ENCODE assay signal across 11 mouse cellular contexts in the genomic region with DNA sequence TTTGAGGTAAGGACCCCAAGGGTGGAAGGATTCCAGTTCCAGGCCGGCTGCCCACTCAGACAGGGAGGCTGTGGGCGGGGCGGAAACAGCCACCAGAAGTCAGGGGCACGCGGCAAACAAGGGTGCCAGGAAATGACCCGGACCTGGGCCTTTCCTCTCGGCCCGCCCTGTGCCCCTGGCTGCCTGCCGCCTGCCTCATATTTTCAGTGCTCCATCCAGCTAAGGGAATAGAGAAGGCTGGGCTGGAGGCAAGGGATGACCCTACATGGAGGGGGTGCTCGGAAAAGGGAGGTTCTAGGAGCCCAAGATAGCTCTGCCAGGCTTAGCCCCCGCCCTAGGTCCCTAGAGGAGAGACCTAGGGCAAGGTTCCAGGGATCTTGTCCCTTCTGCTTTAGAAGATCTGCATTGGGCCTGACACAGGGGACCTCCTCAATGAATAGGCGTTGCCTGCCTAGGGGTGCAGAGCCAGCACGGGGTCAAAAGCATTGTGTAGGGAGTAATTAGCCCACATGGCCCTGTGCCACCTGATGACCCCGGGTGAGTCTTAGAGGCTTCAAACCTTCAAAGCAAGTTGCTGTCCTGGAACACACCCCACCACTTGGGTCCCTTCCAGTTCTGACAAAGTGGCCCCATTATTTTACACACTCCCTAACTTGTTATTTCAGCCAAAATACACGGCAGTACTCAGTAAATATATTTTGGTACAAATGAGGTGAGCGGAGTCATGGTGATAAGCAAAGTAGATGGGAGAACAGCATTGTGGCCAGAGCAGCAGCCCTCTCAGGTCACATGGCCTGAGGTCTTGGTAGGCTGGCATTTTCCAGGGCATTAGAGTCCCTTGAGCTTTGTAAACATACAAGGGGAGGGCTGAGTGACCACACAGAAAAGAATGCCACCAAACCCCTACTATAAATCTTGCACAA. TPM values are rescaled to one million over a fixed set of nuclear protein-coding genes. Genes with fewer than 3 reads are reported as not detected.
A peak's percentile ranks its signal among the peaks of the same experiment; 100 is the strongest.
DNase-seq lines count a peak whose midpoint lies in the region; ATAC-seq and TF ChIP-seq lines count a peak whose summit lies in the region.
"Had no signal": no experiment of that assay in that cellular context is flagged by ENCODE, and none has a peak within 500 bp of the region (broad histone marks: within the 10 kb centered on the region; RNA-seq: fewer than 3 reads in every experiment).

No protein-coding gene starts in this region.

- 67% methylated on average over 16 of the region's 16 CpGs for WGBS in intestine, embryonic 14.5 days
- WGBS in intestine, postnatal 0 days = 69% methylated on average over 16 of the region's 16 CpGs
- WGBS in hindbrain, embryonic 10.5 days = 68% methylated on average over 16 of the region's 16 CpGs
- 76% methylated on average over 16 of the region's 16 CpGs for WGBS in forebrain, embryonic 16.5 days

- ATAC-seq in intestine, embryonic 14.5 days (replicated peaks; ENCODE audit: low FRiP score, low TSS enrichment, low read depth) = no peak
- no peak for ATAC-seq in intestine, postnatal 0 days
- no peak for ATAC-seq in forebrain, embryonic 16.5 days
- ATAC-seq: CD4-positive, CD25-positive, alpha-beta regulatory T cell, adult 4 months had no signal

- H3K4me2 ChIP-seq in intestine, embryonic 14.5 days (ENCODE audit: low read length) = no peak overlapping the region
- H3K4me2 ChIP-seq in intestine, postnatal 0 days (replicated peaks; ENCODE audit: low read depth) = no peak overlapping the region
- no peak overlapping the region for H3K4me2 ChIP-seq in forebrain, embryonic 16.5 days (ENCODE audit: low read length)

- peaks cover 20% of the 10 kb centered on the region for H3K4me1 ChIP-seq in intestine, embryonic 14.5 days (replicated peaks; ENCODE audit: control insufficient read depth, insufficient read depth, low read length)
- H3K4me1 ChIP-seq in intestine, postnatal 0 days (replicated peaks; ENCODE audit: control insufficient read depth, insufficient read depth, low read length) = no peaks in the 10 kb centered on the region
- peaks cover 47% of the 10 kb centered on the region for H3K4me1 ChIP-seq in hindbrain, embryonic 10.5 days (replicated peaks)
- no peaks in the 10 kb centered on the region for H3K4me1 ChIP-seq in forebrain, embryonic 16.5 days (replicated peaks; ENCODE audit: control insufficient read depth, insufficient read depth, low read length)

- H3K27ac ChIP-seq in intestine, embryonic 14.5 days (ENCODE audit: low read depth) = peak overlapping the region; percentile 69
- no peak overlapping the region for H3K27ac ChIP-seq in intestine, postnatal 0 days (ENCODE audit: low read depth, low read length)
- no peak overlapping the region for H3K27ac ChIP-seq in hindbrain, embryonic 10.5 days
- no peak overlapping the region for H3K27ac ChIP-seq in forebrain, embryonic 16.5 days (ENCODE audit: low read length)

- H3K9me3 ChIP-seq in intestine, embryonic 14.5 days (ENCODE audit: control insufficient read depth, low read length) = no peaks in the 10 kb centered on the region
- no peaks in the 10 kb centered on the region for H3K9me3 ChIP-seq in intestine, postnatal 0 days (ENCODE audit: control insufficient read depth)
- H3K9me3 ChIP-seq in hindbrain, embryonic 10.5 days = no peaks in the 10 kb centered on the region
- no peaks in the 10 kb centered on the region for H3K9me3 ChIP-seq in forebrain, embryonic 16.5 days (ENCODE audit: control insufficient read depth, low read length)

- H3K9ac ChIP-seq in intestine, embryonic 14.5 days (ENCODE audit: low read length) = 0 out of 2 replicates have a peak overlapping the region, but pooled peaks have one; percentile 2
- H3K9ac ChIP-seq in intestine, postnatal 0 days (ENCODE audit: low read depth, low read length) = no peak overlapping the region
- no peak overlapping the region for H3K9ac ChIP-seq in forebrain, embryonic 16.5 days (replicated peaks; ENCODE audit: low read depth, low read length)

- no peaks in the 10 kb centered on the region for H3K36me3 ChIP-seq in intestine, embryonic 14.5 days (ENCODE audit: control insufficient read depth, insufficient read depth, low read length)
- no peaks in the 10 kb centered on the region for H3K36me3 ChIP-seq in intestine, postnatal 0 days (ENCODE audit: control insufficient read depth, insufficient read depth)
- no peaks in the 10 kb centered on the region for H3K36me3 ChIP-seq in hindbrain, embryonic 10.5 days
- no peaks in the 10 kb centered on the region for H3K36me3 ChIP-seq in forebrain, embryonic 16.5 days (ENCODE audit: control insufficient read depth, insufficient read depth)

- H3K27me3 ChIP-seq in intestine, embryonic 14.5 days (replicated peaks; ENCODE audit: control insufficient read depth, insufficient read depth, low read length) = no peaks in the 10 kb centered on the region
- H3K27me3 ChIP-seq in intestine, postnatal 0 days (replicated peaks; ENCODE audit: control insufficient read depth, insufficient read depth, low read length) = no peaks in the 10 kb centered on the region
- H3K27me3 ChIP-seq in hindbrain, embryonic 10.5 days (ENCODE audit: insufficient read depth, poor library complexity, severe bottlenecking) = no peaks in the 10 kb centered on the region
- H3K27me3 ChIP-seq in forebrain, embryonic 16.5 days (replicated peaks; ENCODE audit: control insufficient read depth, insufficient read depth, low read length) = no peaks in the 10 kb centered on the region

- TF ChIP-seq CTCF in intestine, postnatal 0 days (IDR thresholded peaks at IDR 0.05; ENCODE audit: low read depth) = no peak

- intact Hi-C loops in gastrocnemius, postnatal 14 days (cut with DNase I; ENCODE audit: low total_unique reads) = no loop called here

- no peak for DNase-seq in intestine, embryonic 14.5 days (ENCODE audit: low spot score)
- peak; percentile 40 for DNase-seq in gastrocnemius, postnatal 14 days
- DNase-seq in kidney, adult 18-20 months = peak; percentile 75
- DNase-seq in lung, postnatal 4 days = peak; percentile 81 to 91
- DNase-seq in hindbrain, embryonic 10.5 days (ENCODE audit: low spot score) = no peak
- no peak for DNase-seq in frontal cortex, postnatal 36 days (ENCODE audit: low spot score in 2 of 2)

- H3K4me3 ChIP-seq in intestine, embryonic 14.5 days (ENCODE audit: low read depth, low read length) = no peak overlapping the region
- no peak overlapping the region for H3K4me3 ChIP-seq in intestine, postnatal 0 days (ENCODE audit: low read depth, low read length)
- no peak overlapping the region for H3K4me3 ChIP-seq in hindbrain, embryonic 10.5 days
- H3K4me3 ChIP-seq in forebrain, embryonic 16.5 days (replicated peaks; ENCODE audit: low read length) = no peak overlapping the region

RNA-seq across cellular contexts. Expression of a gene that starts 12.5 kb away (rescaled TPM):
- polyA plus RNA-seq in intestine, embryonic 14.5 days (2014; fragmentation: Nextera tagmentation; extraction: Ambion mirVana) = 24.1 and 29.0 TPM in 2 replicates
- 51.3 and 57.9 TPM in 2 replicates for polyA plus RNA-seq in intestine, postnatal 0 days (2015; fragmentation: Nextera tagmentation; extraction: Ambion mirVana)
- 1 to 10 TPM; 3.5 to 4.0 TPM for total RNA-seq in gastrocnemius, postnatal 14 days (2021)
- 5.7 and 6.7 TPM in 2 replicates for polyA plus RNA-seq in hindbrain, embryonic 10.5 days (2016; fragmentation: Nextera tagmentation; extraction: Ambion mirVana)
- polyA plus RNA-seq in forebrain, embryonic 16.5 days (2015; fragmentation: Nextera tagmentation; extraction: Ambion mirVana) = 6.3 and 8.5 TPM in 2 replicates

RNA-seq across cellular contexts. Expression of a gene that starts 30.8 kb away (rescaled TPM):
- 0.72 and 0.91 TPM in 2 replicates for polyA plus RNA-seq in intestine, embryonic 14.5 days (2014; fragmentation: Nextera tagmentation; extraction: Ambion mirVana)
- polyA plus RNA-seq in intestine, postnatal 0 days (2015; fragmentation: Nextera tagmentation; extraction: Ambion mirVana) = 0.30 and 0.44 TPM in 2 replicates
- not detected for total RNA-seq in gastrocnemius, postnatal 14 days (2021)
- polyA plus RNA-seq in hindbrain, embryonic 10.5 days (2016; fragmentation: Nextera tagmentation; extraction: Ambion mirVana) = 3.2 and 6.5 TPM in 2 replicates
- polyA plus RNA-seq in forebrain, embryonic 16.5 days (2015; fragmentation: Nextera tagmentation; extraction: Ambion mirVana) = 0.10 and 0.27 TPM in 2 replicates
- total RNA-seq: layer of hippocampus, postnatal 14 days; megakaryocyte-erythroid progenitor cell, adult 5-6 weeks had no signal

RNA-seq across cellular contexts. Expression of a gene that starts 48.0 kb away (rescaled TPM):
- polyA plus RNA-seq in intestine, embryonic 14.5 days (2014; fragmentation: Nextera tagmentation; extraction: Ambion mirVana) = 26.4 and 29.6 TPM in 2 replicates
- polyA plus RNA-seq in intestine, postnatal 0 days (2015; fragmentation: Nextera tagmentation; extraction: Ambion mirVana) = 53.2 and 57.4 TPM in 2 replicates
- total RNA-seq in gastrocnemius, postnatal 14 days (2021) = 100 to 1,000 TPM; 330 to 344 TPM
- 10.7 and 15.2 TPM in 2 replicates for polyA plus RNA-seq in hindbrain, embryonic 10.5 days (2016; fragmentation: Nextera tagmentation; extraction: Ambion mirVana)
- 27.6 and 29.2 TPM in 2 replicates for polyA plus RNA-seq in forebrain, embryonic 16.5 days (2015; fragmentation: Nextera tagmentation; extraction: Ambion mirVana)

RNA-seq across cellular contexts. Expression of a gene that starts 56.9 kb away (rescaled TPM):
- polyA plus RNA-seq in intestine, embryonic 14.5 days (2014; fragmentation: Nextera tagmentation; extraction: Ambion mirVana) = not detected in 2 replicates
- polyA plus RNA-seq in intestine, postnatal 0 days (2015; fragmentation: Nextera tagmentation; extraction: Ambion mirVana) = not detected in 2 replicates
- total RNA-seq in gastrocnemius, postnatal 14 days (2021) = not detected
- polyA plus RNA-seq in hindbrain, embryonic 10.5 days (2016; fragmentation: Nextera tagmentation; extraction: Ambion mirVana) = 0.25 and 0.31 TPM in 2 replicates
- 0.10 TPM in 1 of 2 replicates, not detected in the other for polyA plus RNA-seq in forebrain, embryonic 16.5 days (2015; fragmentation: Nextera tagmentation; extraction: Ambion mirVana)
- total RNA-seq: layer of hippocampus, postnatal 14 days; megakaryocyte-erythroid progenitor cell, adult 5-6 weeks had no signal
- polyA plus RNA-seq: CD4-positive, CD25-positive, alpha-beta regulatory T cell, adult 4 months had no signal

Comparison
In these comparisons a context has a peak if more than half of its experiments do, and no peak if none do; other contexts are left out.
1. DNase-seq: peak in gastrocnemius, postnatal 14 days (single experiment), kidney, adult 18-20 months (single experiment) and lung, postnatal 4 days (2 of 2); none in intestine, embryonic 14.5 days (single experiment), hindbrain, embryonic 10.5 days (single experiment) and frontal cortex, postnatal 36 days (0 of 2).